Mouse (Mus musculus): ENCODE measurements at regions not wholly inside any gene's neighbourhood (a gene's known extent, or its start where the extent isn't known, plus 50 kb on each side); places are given as distances from the start of the nearest gene placed in this dataset.

DNA sequence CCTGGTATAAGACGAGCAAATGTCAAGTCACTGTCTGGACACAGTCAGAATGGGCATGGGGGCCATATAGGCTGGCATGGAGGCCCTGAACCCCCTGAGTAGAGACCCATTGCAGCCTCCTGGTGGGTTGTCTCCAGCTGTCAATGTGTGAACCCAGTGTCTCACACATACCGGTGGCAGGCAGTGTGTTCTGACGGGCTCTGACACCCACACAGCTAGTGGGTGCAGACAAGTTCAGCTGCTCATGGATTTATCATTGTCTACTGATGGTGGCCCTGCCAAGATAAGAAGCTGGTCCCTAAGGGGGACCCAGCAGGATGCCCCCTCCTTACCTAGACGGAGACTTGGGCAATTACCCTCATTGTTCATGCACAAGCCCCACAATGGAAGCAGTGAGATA is 280.8 kb downstream of the CK137956 start:
- H3K9ac ChIP-seq (replicated peaks; ENCODE audit: low read depth, low read length) = no peak overlapping the region
- no peak for ATAC-seq (ENCODE audit: low read depth)

DNA sequence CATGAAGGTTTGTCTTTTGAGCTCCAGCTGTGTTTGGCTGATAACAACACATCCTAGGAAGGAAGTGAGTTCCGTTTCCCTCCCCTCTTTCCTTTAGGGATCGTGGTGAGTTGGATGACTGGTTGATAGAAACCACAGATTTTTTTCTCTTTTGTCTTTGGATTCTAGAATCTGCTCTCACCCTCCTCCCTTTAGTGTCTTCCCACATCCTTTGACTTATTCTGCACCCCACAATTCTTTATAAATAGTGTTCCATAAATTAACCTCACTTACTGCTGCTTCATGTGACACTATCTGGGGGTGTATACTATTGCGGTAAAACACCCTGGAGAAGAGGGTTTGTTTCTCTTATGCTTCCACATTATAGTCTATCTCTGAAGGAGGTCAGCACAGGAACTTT is 285.7 kb downstream of the CK137956 start:
- H3K9ac ChIP-seq (replicated peaks; ENCODE audit: low read depth, low read length) = no peak overlapping the region
- H3K4me1 ChIP-seq (ENCODE audit: control insufficient read depth, insufficient read depth, low read length) = no peaks in the 10 kb centered on the region
- no peak overlapping the region for H3K4me3 ChIP-seq (ENCODE audit: low read depth, low read length)
- no peaks in the 10 kb centered on the region for H3K36me3 ChIP-seq (ENCODE audit: control insufficient read depth, insufficient read depth, low read length)
- H3K27ac ChIP-seq (ENCODE audit: low read depth, low read length) = no peak overlapping the region
- no peaks in the 10 kb centered on the region for H3K27me3 ChIP-seq (ENCODE audit: control insufficient read depth, insufficient read depth, low read length)
- H3K4me2 ChIP-seq (ENCODE audit: low read depth, low read length) = no peak overlapping the region
- ATAC-seq (ENCODE audit: low read depth) = no peak
- 81% methylated on average over 3 of the region's 3 CpGs for WGBS
- H3K9me3 ChIP-seq (ENCODE audit: control insufficient read depth, low read length) = no peaks in the 10 kb centered on the region

More for the DNA sequence above, 280.8 kb downstream of the CK137956 start:
- H3K36me3 ChIP-seq (ENCODE audit: control insufficient read depth, insufficient read depth, low read length) = no peaks in the 10 kb centered on the region
- no peak overlapping the region for H3K4me3 ChIP-seq (ENCODE audit: low read depth, low read length)
- H3K4me2 ChIP-seq (ENCODE audit: low read depth, low read length) = no peak overlapping the region
- H3K27me3 ChIP-seq (ENCODE audit: control insufficient read depth, insufficient read depth, low read length) = no peaks in the 10 kb centered on the region
- H3K9me3 ChIP-seq (ENCODE audit: control insufficient read depth, low read length) = no peaks in the 10 kb centered on the region
- 51% methylated on average over 4 of the region's 4 CpGs for WGBS
- no peak overlapping the region for H3K27ac ChIP-seq (ENCODE audit: low read depth, low read length)
- H3K4me1 ChIP-seq (ENCODE audit: control insufficient read depth, insufficient read depth, low read length) = no peaks in the 10 kb centered on the region

DNA sequence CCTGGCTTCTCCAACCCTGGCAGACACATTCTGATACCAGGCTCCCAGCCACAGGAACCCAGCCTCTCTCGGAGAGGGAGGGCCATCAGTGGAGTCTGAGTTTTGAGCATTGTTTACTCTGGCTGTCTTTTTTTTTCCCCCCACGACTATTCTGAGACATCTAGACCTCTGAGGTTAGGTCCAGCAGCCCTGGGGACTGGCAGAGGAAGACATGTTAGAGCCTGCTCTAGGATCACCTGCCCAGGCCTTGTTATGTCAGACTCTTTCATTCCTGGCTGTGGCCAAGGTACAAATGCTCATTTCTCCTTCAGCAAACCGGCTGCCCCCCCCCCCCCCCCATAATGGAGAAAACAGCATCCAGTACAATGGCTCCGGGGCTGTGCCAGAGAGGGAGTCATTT is 291.4 kb downstream of the CK137956 start:
- Histone ChIP-seq H3K4me1 (ENCODE audit: control insufficient read depth, insufficient read depth, low read length) (peaks cover 5% of the 10 kb centered on the region; the same call in 1 of the 2 replicates), H3K36me3 (ENCODE audit: control insufficient read depth, insufficient read depth, low read length) (no peaks in the 10 kb centered on the region), H3K9me3 (ENCODE audit: control insufficient read depth, low read length) (no peaks in the 10 kb centered on the region), H3K4me3 (ENCODE audit: low read depth, low read length) (no peak overlapping the region), H3K27me3 (ENCODE audit: control insufficient read depth, insufficient read depth, low read length) (no peaks in the 10 kb centered on the region), H3K4me2 (ENCODE audit: low read depth, low read length) (no peak overlapping the region), H3K27ac (ENCODE audit: low read depth, low read length) (no peak overlapping the region), H3K9ac (replicated peaks; ENCODE audit: low read depth, low read length) (no peak overlapping the region)
- no peak for ATAC-seq (ENCODE audit: low read depth)
- 32% methylated on average over 3 of the region's 4 CpGs for WGBS

DNA sequence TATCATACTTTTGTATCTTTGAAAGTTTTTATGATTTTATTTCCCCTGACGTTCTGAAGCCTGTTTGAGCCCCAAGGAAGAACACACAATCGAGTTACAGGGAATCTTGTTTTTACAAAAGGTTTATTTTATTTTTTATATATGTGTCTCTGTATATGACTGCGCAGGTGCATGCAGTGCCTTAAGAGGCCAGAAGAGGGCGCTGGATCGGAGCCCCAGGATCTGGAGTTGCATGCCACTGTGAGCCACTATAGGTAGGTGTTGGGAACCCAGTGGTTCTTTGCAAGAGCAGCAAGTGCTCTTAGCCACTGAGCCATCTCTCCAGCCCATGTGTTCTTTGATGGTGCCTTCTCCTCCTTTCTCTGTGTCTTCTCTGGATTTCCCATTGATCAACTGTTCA is 292.3 kb downstream of the CK137956 start:
- Histone ChIP-seq H3K4me2 (ENCODE audit: low read depth, low read length) (no peak overlapping the region), H3K27ac (ENCODE audit: low read depth, low read length) (no peak overlapping the region), H3K9ac (replicated peaks; ENCODE audit: low read depth, low read length) (no peak overlapping the region), H3K4me3 (ENCODE audit: low read depth, low read length) (no peak overlapping the region), H3K4me1 (ENCODE audit: control insufficient read depth, insufficient read depth, low read length) (peaks cover 5% of the 10 kb centered on the region; the same call in 1 of the 2 replicates), H3K27me3 (ENCODE audit: control insufficient read depth, insufficient read depth, low read length) (no peaks in the 10 kb centered on the region), H3K9me3 (ENCODE audit: control insufficient read depth, low read length) (no peaks in the 10 kb centered on the region), H3K36me3 (ENCODE audit: control insufficient read depth, insufficient read depth, low read length) (no peaks in the 10 kb centered on the region)
- WGBS = 63% methylated on average over 5 of the region's 5 CpGs
- no peak for ATAC-seq (ENCODE audit: low read depth)

DNA sequence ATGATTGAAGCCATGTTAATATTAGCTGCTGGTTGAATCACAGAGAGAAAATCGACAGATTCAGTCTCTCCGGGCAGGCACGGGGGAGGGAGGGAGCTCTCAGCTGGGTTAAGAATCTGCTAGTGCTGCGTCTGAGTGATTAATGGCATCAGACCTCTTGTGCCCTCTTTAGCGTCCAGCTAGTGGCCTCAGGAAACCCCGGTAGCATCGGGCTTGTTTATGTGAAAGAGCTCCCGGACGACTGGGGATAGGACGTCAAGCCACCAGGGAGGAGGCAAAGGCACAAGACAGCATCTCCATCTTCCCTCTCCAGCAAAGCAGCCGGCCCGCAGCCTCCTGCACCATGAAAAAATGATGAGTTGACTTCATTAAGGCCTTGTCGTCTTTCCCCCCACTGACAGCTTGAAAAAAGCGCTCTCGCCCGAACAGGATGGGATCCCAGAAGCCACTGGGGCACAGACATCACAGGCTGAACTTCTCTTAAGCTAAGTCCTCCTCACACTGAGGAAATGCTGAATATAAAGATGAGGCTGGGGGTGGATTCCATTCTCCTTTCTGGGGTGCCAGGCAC is 294.9 kb downstream of the CK137956 start:
- H3K9me3 ChIP-seq (ENCODE audit: control insufficient read depth, low read length) = no peaks in the 10 kb centered on the region
- H3K4me1 ChIP-seq (ENCODE audit: control insufficient read depth, insufficient read depth, low read length) = peaks cover 5% of the 10 kb centered on the region; the same call in 1 of the 2 replicates
- ATAC-seq (ENCODE audit: low read depth) = no peak
- peak overlapping the region; percentile 16; the same call in 1 of the 2 replicates for H3K4me2 ChIP-seq (ENCODE audit: low read depth, low read length)
- peak overlapping the region; percentile 21; the same call in 1 of the 2 replicates for H3K9ac ChIP-seq (replicated peaks; ENCODE audit: low read depth, low read length)
- H3K27me3 ChIP-seq (ENCODE audit: control insufficient read depth, insufficient read depth, low read length) = no peaks in the 10 kb centered on the region
- 17% methylated on average over 16 of the region's 16 CpGs for WGBS
- H3K27ac ChIP-seq (ENCODE audit: low read depth, low read length) = peak overlapping the region; percentile 48
- no peaks in the 10 kb centered on the region for H3K36me3 ChIP-seq (ENCODE audit: control insufficient read depth, insufficient read depth, low read length)
- no peak overlapping the region for H3K4me3 ChIP-seq (ENCODE audit: low read depth, low read length)

DNA sequence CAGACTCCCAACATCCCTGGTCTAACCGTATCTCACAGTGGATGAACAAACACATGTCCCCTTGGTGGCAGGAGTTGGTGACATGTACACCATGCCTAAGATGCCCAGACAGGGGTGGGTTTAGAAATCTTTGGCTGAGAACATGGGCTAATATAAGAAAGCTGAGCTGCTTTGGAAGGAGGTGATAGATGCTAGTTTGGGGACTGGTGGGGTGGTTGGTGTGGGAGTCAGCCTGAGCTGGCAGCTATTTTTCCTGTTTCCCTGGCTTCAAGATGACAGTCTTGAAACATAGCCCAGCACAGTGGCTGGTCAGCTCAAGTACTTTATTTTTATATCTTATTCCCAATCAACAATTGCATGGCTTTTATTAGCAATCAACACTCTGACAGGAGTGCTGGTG is 302.0 kb upstream of the Gjb5 start:
- H3K4me3 ChIP-seq (ENCODE audit: low read depth, low read length) = no peak overlapping the region
- no peak overlapping the region for H3K9ac ChIP-seq (replicated peaks; ENCODE audit: low read depth, low read length)
- no peak for ATAC-seq (ENCODE audit: low read depth)
- H3K27me3 ChIP-seq (ENCODE audit: control insufficient read depth, insufficient read depth, low read length) = no peaks in the 10 kb centered on the region
- WGBS = 94% methylated on average over 1 of the region's 1 CpGs
- H3K9me3 ChIP-seq (ENCODE audit: control insufficient read depth, low read length) = no peaks in the 10 kb centered on the region
- no peaks in the 10 kb centered on the region for H3K36me3 ChIP-seq (ENCODE audit: control insufficient read depth, insufficient read depth, low read length)
- no peak overlapping the region for H3K27ac ChIP-seq (ENCODE audit: low read depth, low read length)
- H3K4me1 ChIP-seq (ENCODE audit: control insufficient read depth, insufficient read depth, low read length) = no peaks in the 10 kb centered on the region
- no peak overlapping the region for H3K4me2 ChIP-seq (ENCODE audit: low read depth, low read length)

DNA sequence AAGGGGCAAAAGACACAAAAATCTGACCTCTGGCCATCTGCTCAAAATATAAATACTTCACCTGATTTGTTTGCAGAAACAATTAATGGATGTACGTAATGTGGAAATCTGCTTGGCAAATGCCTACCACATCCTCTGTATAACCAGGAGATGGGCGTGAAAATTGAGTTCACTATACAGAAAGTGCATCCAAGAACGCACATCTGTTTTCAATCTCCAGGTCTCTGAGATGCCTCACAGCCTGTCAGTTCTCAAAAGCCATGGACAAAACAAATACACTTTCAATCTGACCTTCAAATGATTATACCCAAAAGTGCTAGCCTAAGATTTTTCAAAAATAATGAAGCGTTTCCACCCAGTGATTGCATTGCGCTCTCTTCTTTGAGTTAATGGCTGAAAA is 293.6 kb upstream of the Gjb5 start:
- Histone ChIP-seq H3K4me2 (ENCODE audit: low read depth, low read length) (no peak overlapping the region), H3K27me3 (ENCODE audit: control insufficient read depth, insufficient read depth, low read length) (no peaks in the 10 kb centered on the region), H3K4me1 (ENCODE audit: control insufficient read depth, insufficient read depth, low read length) (no peaks in the 10 kb centered on the region), H3K9me3 (ENCODE audit: control insufficient read depth, low read length) (no peaks in the 10 kb centered on the region), H3K27ac (ENCODE audit: low read depth, low read length) (no peak overlapping the region), H3K4me3 (ENCODE audit: low read depth, low read length) (no peak overlapping the region), H3K36me3 (ENCODE audit: control insufficient read depth, insufficient read depth, low read length) (no peaks in the 10 kb centered on the region), H3K9ac (replicated peaks; ENCODE audit: low read depth, low read length) (no peak overlapping the region)
- no peak for ATAC-seq (ENCODE audit: low read depth)
- WGBS = 88% methylated on average over 5 of the region's 5 CpGs

DNA sequence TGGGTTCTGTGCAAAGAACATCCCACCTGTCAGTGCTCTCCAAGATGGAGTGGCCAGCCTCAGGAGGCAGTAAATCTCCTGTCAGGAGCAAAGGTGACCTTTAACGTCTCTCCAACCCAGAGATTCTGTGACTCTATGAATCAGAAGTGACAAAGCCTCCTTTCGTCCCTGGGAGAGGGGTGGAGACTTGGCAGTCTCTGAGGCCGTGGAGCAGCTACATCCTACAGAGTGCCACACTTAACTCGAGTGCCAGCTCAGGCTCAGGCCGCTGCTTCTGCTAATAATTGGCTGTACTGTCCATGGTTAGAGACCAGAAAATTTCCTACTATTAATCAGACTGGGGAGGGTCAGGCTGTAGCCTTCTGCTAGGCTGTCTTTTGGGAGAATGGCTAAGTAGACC is 290.0 kb upstream of the Gjb5 start:
- H3K9ac ChIP-seq (replicated peaks; ENCODE audit: low read depth, low read length) = no peak overlapping the region
- no peaks in the 10 kb centered on the region for H3K36me3 ChIP-seq (ENCODE audit: control insufficient read depth, insufficient read depth, low read length)
- ATAC-seq (ENCODE audit: low read depth) = peak; percentile 65; the same call in 1 of the 2 replicates
- no peak overlapping the region for H3K27ac ChIP-seq (ENCODE audit: low read depth, low read length)
- H3K9me3 ChIP-seq (ENCODE audit: control insufficient read depth, low read length) = no peaks in the 10 kb centered on the region
- 38% methylated on average over 5 of the region's 5 CpGs for WGBS
- no peak overlapping the region for H3K4me3 ChIP-seq (ENCODE audit: low read depth, low read length)
- no peak overlapping the region for H3K4me2 ChIP-seq (ENCODE audit: low read depth, low read length)
- no peaks in the 10 kb centered on the region for H3K27me3 ChIP-seq (ENCODE audit: control insufficient read depth, insufficient read depth, low read length)
- no peaks in the 10 kb centered on the region for H3K4me1 ChIP-seq (ENCODE audit: control insufficient read depth, insufficient read depth, low read length)

DNA sequence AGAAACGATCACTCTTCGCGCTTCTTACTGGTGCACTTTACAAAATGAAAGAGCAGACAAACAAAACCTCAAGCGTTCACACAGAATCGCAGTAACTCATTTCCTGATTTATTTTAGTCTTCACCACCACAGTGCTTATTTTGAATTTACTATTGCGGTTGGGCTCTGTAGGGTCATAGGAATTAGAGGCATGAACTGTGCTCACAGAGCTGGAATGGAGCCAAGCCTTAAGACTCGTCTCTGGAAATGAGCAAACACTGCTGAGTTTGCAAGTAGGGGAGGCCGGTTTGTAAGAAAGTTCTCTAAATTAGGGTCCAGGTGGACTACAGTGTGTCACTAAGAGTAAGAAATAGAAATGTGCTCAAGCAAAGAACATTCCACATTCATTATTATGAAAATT is 289.2 kb upstream of the Gjb5 start:
- Histone ChIP-seq H3K9me3 (ENCODE audit: control insufficient read depth, low read length) (no peaks in the 10 kb centered on the region), H3K4me1 (ENCODE audit: control insufficient read depth, insufficient read depth, low read length) (no peaks in the 10 kb centered on the region), H3K4me2 (ENCODE audit: low read depth, low read length) (no peak overlapping the region), H3K27ac (ENCODE audit: low read depth, low read length) (no peak overlapping the region), H3K36me3 (ENCODE audit: control insufficient read depth, insufficient read depth, low read length) (no peaks in the 10 kb centered on the region), H3K27me3 (ENCODE audit: control insufficient read depth, insufficient read depth, low read length) (no peaks in the 10 kb centered on the region), H3K9ac (replicated peaks; ENCODE audit: low read depth, low read length) (no peak overlapping the region), H3K4me3 (ENCODE audit: low read depth, low read length) (no peak overlapping the region)
- WGBS = 51% methylated on average over 8 of the region's 8 CpGs
- ATAC-seq (ENCODE audit: low read depth) = no peak
